Mouse (Mus musculus) 416B (cell line): ENCODE results near the gene Trim46.

Experiments used
- DNase-seq: peaks from one replicate; pipeline ENCODE4 v3.0.0; 2011; ENCODE audit warnings: low read depth

Gene Trim46

GRCm38 (mm10) chr3:89246261-89247100, at the start of gene Trim46:
Trim46 (minus strand) TSS chr3:89246309.
- DNase-seq: peak; percentile 94

GRCm38 (mm10) chr3:89295685-89296230, 49.6 kb upstream of the Trim46 start:
- DNase-seq: no peak

- no peak for DNase-seq
Measured at GRCm38 (mm10) chr3:89294195-89294594, 48.1 kb upstream of the Trim46 start.

- no peak for DNase-seq
Measured at GRCm38 (mm10) chr3:89293247-89293918, 47.3 kb upstream of the Trim46 start.

- DNase-seq: no peak
Measured at GRCm38 (mm10) chr3:89292303-89292702, 46.2 kb upstream of the Trim46 start.

- DNase-seq: no peak
Measured at GRCm38 (mm10) chr3:89291874-89292273, 45.8 kb upstream of the Trim46 start.

GRCm38 (mm10) chr3:89288503-89288928, 42.4 kb upstream of the Trim46 start:
- no peak for DNase-seq

GRCm38 (mm10) chr3:89287286-89287685, 41.2 kb upstream of the Trim46 start:
- no peak for DNase-seq

- DNase-seq: no peak
Measured at GRCm38 (mm10) chr3:89285526-89285925, 39.4 kb upstream of the Trim46 start.

- no peak for DNase-seq
Measured at GRCm38 (mm10) chr3:89284261-89284660, 38.2 kb upstream of the Trim46 start.

- no peak for DNase-seq
Measured at GRCm38 (mm10) chr3:89282291-89282643, 36.2 kb upstream of the Trim46 start.

- DNase-seq: peak; percentile 80
Measured at GRCm38 (mm10) chr3:89281579-89282290, 35.6 kb upstream of the Trim46 start.

GRCm38 (mm10) chr3:89280606-89281511, 34.8 kb upstream of the Trim46 start, which contains the start of gene Efna1:
Efna1 (minus strand) TSS chr3:89281142.
- no peak for DNase-seq

GRCm38 (mm10) chr3:89280050-89280605, 34.0 kb upstream of the Trim46 start:
- DNase-seq: no peak

- no peak for DNase-seq
Measured at GRCm38 (mm10) chr3:89279153-89279890, 33.2 kb upstream of the Trim46 start.

- no peak for DNase-seq
Measured at GRCm38 (mm10) chr3:89278643-89279042, 32.5 kb upstream of the Trim46 start.

GRCm38 (mm10) chr3:89278107-89278506, 32.0 kb upstream of the Trim46 start:
- DNase-seq: no peak

- no peak for DNase-seq
Measured at GRCm38 (mm10) chr3:89277281-89278021, 31.3 kb upstream of the Trim46 start.

- DNase-seq: no peak
Measured at GRCm38 (mm10) chr3:89276061-89276460, 30.0 kb upstream of the Trim46 start.

GRCm38 (mm10) chr3:89271760-89272159, 25.7 kb upstream of the Trim46 start:
- no peak for DNase-seq
